Mouse (Mus musculus) layer of hippocampus, adult 6 months (tissue): ENCODE results near the gene Nmur1. TPM values are rescaled to one million over a fixed set of nuclear protein-coding genes. Genes with fewer than 3 reads are reported as not detected.

Experiments
- long read RNA-seq, 2 experiments: library from polyadenylated mRNA; unstranded; transcript quantifications; one replicate each; pipeline ENCODE4 v2.0.0; 2019 to 2020
- microRNA-seq: library from miRNA; unstranded; fragments of <30 nt; microRNA quantifications from one replicate; pipeline ENCODE4 v1.2.0, GENCODE M21; 2020
- polyA plus RNA-seq: library from polyadenylated mRNA; unstranded; fragments of <200 nt; fragmentation: Nextera tagmentation; gene quantifications from 2 replicates; pipeline ENCODE4 v1.2.3, GENCODE M21; 2021

Nmur1 gene
- 0.11 and 0.31 TPM in 2 replicates for polyA plus RNA-seq
- long read RNA-seq, experiment 1: 0 reads
- long read RNA-seq, experiment 2: 0 reads

GRCm38 (mm10) chr1:86426128-86426527 lies at the start of gene Nmur1, which contains the start of gene Tex44:
Nmur1 (minus strand) TSS chr1:86426228.
Tex44 (plus strand) TSS chr1:86426329.

GRCm38 (mm10) chr1:86358906-86359797 lies 66.9 kb downstream of the Nmur1 start, which contains the start of gene Ncl:
Ncl (minus strand) TSS chr1:86359400.

Small RNAs within 50 kb of the gene (microRNA-seq; reads per million reads assigned to microRNA genes)
- 64.6 reads per million, percentile 53 among the genes with 10 or more reads in this experiment for gene mmu-mir-3535

Other genes starting within 250 kb of the Nmur1 start
- gene B3gnt7, start 123.4 kb downstream of the Nmur1 start, polyA plus RNA-seq: 0.41 and 0.48 TPM in 2 replicates
- 59.4 and 69.1 TPM in 2 replicates for gene Ncl, start 66.8 kb downstream of the Nmur1 start, polyA plus RNA-seq
- not detected in 2 replicates for gene Tex44, start 101 bp upstream of the Nmur1 start, polyA plus RNA-seq
- 382 and 419 TPM in 2 replicates for gene Ptma, start 100.5 kb upstream of the Nmur1 start, polyA plus RNA-seq
- gene Pde6d, start 156.4 kb upstream of the Nmur1 start, polyA plus RNA-seq: 73.0 and 73.2 TPM in 2 replicates
- gene Cops7b, start 156.7 kb upstream of the Nmur1 start, polyA plus RNA-seq: 14.7 and 16.7 TPM in 2 replicates
- gene Nppc, start 244.3 kb upstream of the Nmur1 start, polyA plus RNA-seq: 3.2 and 4.1 TPM in 2 replicates